Mouse (Mus musculus): ENCODE data around the gene Gm28051. TPM values are rescaled to one million over a fixed set of nuclear protein-coding genes. Genes with fewer than 3 reads are reported as not detected.
A peak's percentile ranks its signal among the peaks of the same experiment; 100 is the strongest.

Gene Gm28051
- polyA plus RNA-seq (2015; fragmentation: Nextera tagmentation; extraction: Ambion mirVana) = not detected in 2 replicates

GRCm38 (mm10) chr12:102757689-102758402, at the start of gene Gm28051, which contains the start of the genes Gon7 and Ubr7:
Gene Gm28051, minus strand, starts transcription at chr12:102757765.
Gene Gon7, minus strand, starts transcription at chr12:102757803.
Gene Ubr7, plus strand, starts transcription at chr12:102757967.
- H3K27ac ChIP-seq = peak within 1 kb of the TSS; percentile 92
- H3K4me2 ChIP-seq = peak within 1 kb of the TSS; percentile 84
- H3K36me3 ChIP-seq = peaks cover 7% of the 10 kb centered on the region; the same call in 1 of the 2 replicates
- peaks cover 22% of the 10 kb centered on the region for H3K4me1 ChIP-seq (replicated peaks)
- peak within 1 kb of the TSS; percentile 82 for H3K9ac ChIP-seq
- no peaks in the 10 kb centered on the region for H3K9me3 ChIP-seq (replicated peaks)
- under 1% methylated on average over 73 of the region's 73 CpGs for WGBS
- peak within 1 kb of the TSS; percentile 90 for H3K4me3 ChIP-seq
- no peaks in the 10 kb centered on the region for H3K27me3 ChIP-seq
- peak; percentile 96 for ATAC-seq (replicated peaks; ENCODE audit: insufficient number of reproducible peaks, insufficient read depth, low FRiP score, low read depth)

- ATAC-seq (replicated peaks; ENCODE audit: insufficient number of reproducible peaks, insufficient read depth, low FRiP score, low read depth) = no peak
- Histone ChIP-seq H3K9me3 (replicated peaks) (no peaks in the 10 kb centered on the region), H3K9ac (no peak overlapping the region), H3K4me1 (replicated peaks) (no peaks in the 10 kb centered on the region), H3K4me3 (no peak overlapping the region), H3K4me2 (no peak overlapping the region), H3K27ac (no peak overlapping the region), H3K36me3 (peaks cover 15% of the 10 kb centered on the region; the same call in 1 of the 2 replicates), H3K27me3 (no peaks in the 10 kb centered on the region)
- 88% methylated on average over 2 of the region's 2 CpGs for WGBS
These were observed 42.0 kb upstream of the Gm28051 start for GRCm38 (mm10) chr12:102799528-102799927.

GRCm38 (mm10) chr12:102787927-102788326, 30.4 kb upstream of the Gm28051 start:
- Histone ChIP-seq H3K9me3 (replicated peaks) (no peaks in the 10 kb centered on the region), H3K4me3 (no peak overlapping the region), H3K27ac (no peak overlapping the region), H3K36me3 (peaks cover 68% of the 10 kb centered on the region), H3K4me1 (replicated peaks) (no peaks in the 10 kb centered on the region), H3K9ac (no peak overlapping the region), H3K27me3 (no peaks in the 10 kb centered on the region), H3K4me2 (no peak overlapping the region)
- WGBS = 88% methylated on average over 7 of the region's 7 CpGs
- ATAC-seq (replicated peaks; ENCODE audit: insufficient number of reproducible peaks, insufficient read depth, low FRiP score, low read depth) = no peak

- no peak overlapping the region for H3K9ac ChIP-seq
- no peak overlapping the region for H3K4me2 ChIP-seq
- peaks cover 50% of the 10 kb centered on the region for H3K36me3 ChIP-seq
- H3K4me1 ChIP-seq (replicated peaks) = no peaks in the 10 kb centered on the region
- H3K27me3 ChIP-seq = no peaks in the 10 kb centered on the region
- WGBS = 77% methylated on average over 5 of the region's 5 CpGs
- no peak overlapping the region for H3K4me3 ChIP-seq
- no peak for ATAC-seq (replicated peaks; ENCODE audit: insufficient number of reproducible peaks, insufficient read depth, low FRiP score, low read depth)
- H3K27ac ChIP-seq = no peak overlapping the region
- H3K9me3 ChIP-seq (replicated peaks) = no peaks in the 10 kb centered on the region
These were observed 28.0 kb upstream of the Gm28051 start for GRCm38 (mm10) chr12:102785593-102785985.

- 88% methylated on average over 19 of the region's 19 CpGs for WGBS
- Histone ChIP-seq H3K4me2 (no peak overlapping the region), H3K4me3 (no peak overlapping the region), H3K27me3 (no peaks in the 10 kb centered on the region), H3K9ac (no peak overlapping the region), H3K9me3 (replicated peaks) (no peaks in the 10 kb centered on the region), H3K4me1 (replicated peaks) (peaks cover 2% of the 10 kb centered on the region; the same call in 1 of the 2 replicates), H3K27ac (no peak overlapping the region), H3K36me3 (peaks cover 45% of the 10 kb centered on the region)
- ATAC-seq (replicated peaks; ENCODE audit: insufficient number of reproducible peaks, insufficient read depth, low FRiP score, low read depth) = no peak
These were observed 27.5 kb upstream of the Gm28051 start for GRCm38 (mm10) chr12:102784899-102785592.

- no peak overlapping the region for H3K4me2 ChIP-seq
- H3K36me3 ChIP-seq = peaks cover 32% of the 10 kb centered on the region
- H3K9me3 ChIP-seq (replicated peaks) = no peaks in the 10 kb centered on the region
- no peak overlapping the region for H3K27ac ChIP-seq
- no peaks in the 10 kb centered on the region for H3K27me3 ChIP-seq
- no peak overlapping the region for H3K9ac ChIP-seq
- 89% methylated on average over 5 of the region's 5 CpGs for WGBS
- H3K4me1 ChIP-seq (replicated peaks) = peaks cover 6% of the 10 kb centered on the region
- no peak overlapping the region for H3K4me3 ChIP-seq
- ATAC-seq (replicated peaks; ENCODE audit: insufficient number of reproducible peaks, insufficient read depth, low FRiP score, low read depth) = no peak
These were observed 25.3 kb upstream of the Gm28051 start for GRCm38 (mm10) chr12:102782841-102783240.

- peaks cover 6% of the 10 kb centered on the region for H3K4me1 ChIP-seq (replicated peaks)
- H3K27ac ChIP-seq = no peak overlapping the region
- H3K4me2 ChIP-seq = no peak overlapping the region
- H3K4me3 ChIP-seq = no peak overlapping the region
- H3K9ac ChIP-seq = no peak overlapping the region
- H3K9me3 ChIP-seq (replicated peaks) = no peaks in the 10 kb centered on the region
- no peaks in the 10 kb centered on the region for H3K27me3 ChIP-seq
- 35% methylated on average over 3 of the region's 3 CpGs for WGBS
- peaks cover 34% of the 10 kb centered on the region for H3K36me3 ChIP-seq
- ATAC-seq (replicated peaks; ENCODE audit: insufficient number of reproducible peaks, insufficient read depth, low FRiP score, low read depth) = no peak
These were observed 21.9 kb upstream of the Gm28051 start for GRCm38 (mm10) chr12:102779452-102779851.

GRCm38 (mm10) chr12:102778151-102778550, 20.6 kb upstream of the Gm28051 start:
- 84% methylated on average over 5 of the region's 5 CpGs for WGBS
- H3K36me3 ChIP-seq = peaks cover 43% of the 10 kb centered on the region
- ATAC-seq (replicated peaks; ENCODE audit: insufficient number of reproducible peaks, insufficient read depth, low FRiP score, low read depth) = no peak

GRCm38 (mm10) chr12:102776035-102776434, 18.5 kb upstream of the Gm28051 start:
- Histone ChIP-seq H3K4me3 (no peak overlapping the region), H3K9me3 (replicated peaks) (no peaks in the 10 kb centered on the region), H3K4me1 (replicated peaks) (peaks cover 6% of the 10 kb centered on the region), H3K27ac (no peak overlapping the region), H3K27me3 (no peaks in the 10 kb centered on the region), H3K4me2 (no peak overlapping the region), H3K36me3 (peaks cover 60% of the 10 kb centered on the region), H3K9ac (no peak overlapping the region)
- 88% methylated on average over 14 of the region's 14 CpGs for WGBS
- ATAC-seq (replicated peaks; ENCODE audit: insufficient number of reproducible peaks, insufficient read depth, low FRiP score, low read depth) = no peak

More at GRCm38 (mm10) chr12:102778151-102778550, 20.6 kb upstream of the Gm28051 start:
- Histone ChIP-seq H3K9me3 (replicated peaks) (no peaks in the 10 kb centered on the region), H3K9ac (no peak overlapping the region), H3K4me1 (replicated peaks) (peaks cover 6% of the 10 kb centered on the region), H3K27ac (no peak overlapping the region), H3K4me3 (no peak overlapping the region), H3K27me3 (no peaks in the 10 kb centered on the region), H3K4me2 (no peak overlapping the region)

- no peak for ATAC-seq (replicated peaks; ENCODE audit: insufficient number of reproducible peaks, insufficient read depth, low FRiP score, low read depth)
- Histone ChIP-seq H3K27me3 (no peaks in the 10 kb centered on the region), H3K9me3 (replicated peaks) (no peaks in the 10 kb centered on the region), H3K4me2 (no peak overlapping the region), H3K36me3 (peaks cover 92% of the 10 kb centered on the region), H3K27ac (no peak overlapping the region), H3K4me3 (no peak overlapping the region), H3K9ac (no peak overlapping the region), H3K4me1 (replicated peaks) (no peaks in the 10 kb centered on the region)
- WGBS = 93% methylated on average over 5 of the region's 5 CpGs
These were observed 15.1 kb upstream of the Gm28051 start for GRCm38 (mm10) chr12:102772676-102773075.

GRCm38 (mm10) chr12:102771601-102772000, 14.0 kb upstream of the Gm28051 start:
- no peak overlapping the region for H3K4me2 ChIP-seq
- H3K9ac ChIP-seq = no peak overlapping the region
- H3K4me3 ChIP-seq = no peak overlapping the region
- no peak overlapping the region for H3K27ac ChIP-seq
- H3K27me3 ChIP-seq = no peaks in the 10 kb centered on the region
- ATAC-seq (replicated peaks; ENCODE audit: insufficient number of reproducible peaks, insufficient read depth, low FRiP score, low read depth) = no peak
- H3K4me1 ChIP-seq (replicated peaks) = no peaks in the 10 kb centered on the region
- 95% methylated on average over 8 of the region's 8 CpGs for WGBS
- peaks cover 92% of the 10 kb centered on the region for H3K36me3 ChIP-seq
- no peaks in the 10 kb centered on the region for H3K9me3 ChIP-seq (replicated peaks)

All from heart, embryonic 15.5 days (tissue).